Mouse (Mus musculus) heart, embryonic 15.5 days (tissue): ENCODE results near the gene Ift80. TPM values are rescaled to one million over a fixed set of nuclear protein-coding genes. Genes with fewer than 3 reads are reported as not detected.
"Not testable (repeated sequence)": the region's sequence is repeated elsewhere in the genome, so short reads cannot be mapped to it uniquely, and the experiment has no call there.

ENCODE experiments used
- ATAC-seq: fragments of 200-750 bp; cut with Nextera tagmentation; replicated peaks from 2 replicates; pipeline ENCODE4 v1.8.0; 2017; ENCODE audit warnings: low read depth, moderate TSS enrichment; ENCODE audit not compliant: insufficient number of reproducible peaks, insufficient read depth, low FRiP score
- H3K27ac ChIP-seq: fragments of 300-500 bp; sonication (generic); 2 replicates; pipeline ENCODE4 v1.5.1; 2015; ENCODE audit warnings: mild to moderate bottlenecking, inconsistent platforms
- H3K27me3 ChIP-seq: fragments of 300-500 bp; sonication (generic); 2 replicates; pipeline ENCODE4 v1.6.1; 2015; ENCODE audit warnings: inconsistent platforms
- H3K36me3 ChIP-seq: fragments of 300-500 bp; sonication (generic); 2 replicates; pipeline ENCODE4 v1.6.1; 2015; ENCODE audit warnings: mild to moderate bottlenecking, inconsistent platforms
- H3K4me1 ChIP-seq: fragments of 300-500 bp; sonication (generic); replicated peaks from 2 replicates; pipeline ENCODE4 v1.6.1; 2015; ENCODE audit warnings: inconsistent platforms
- H3K4me2 ChIP-seq: fragments of 300-500 bp; sonication (generic); 2 replicates; pipeline ENCODE4 v1.6.1; 2015; ENCODE audit warnings: inconsistent platforms, mild to moderate bottlenecking, moderate library complexity
- H3K4me3 ChIP-seq: fragments of 300-500 bp; sonication (generic); 2 replicates; pipeline ENCODE4 v1.5.1; 2015; ENCODE audit warnings: mild to moderate bottlenecking, inconsistent platforms
- H3K9ac ChIP-seq: fragments of 300-500 bp; sonication (generic); 2 replicates; pipeline ENCODE4 v1.6.1; 2015; ENCODE audit warnings: mild to moderate bottlenecking, inconsistent platforms
- H3K9me3 ChIP-seq: fragments of 300-500 bp; sonication (generic); replicated peaks from 2 replicates; pipeline ENCODE4 v1.6.1; 2016; ENCODE audit warnings: inconsistent platforms
- WGBS: fragments of 180-500 bp; shearing (Covaris S2); methylation state at CpG from one replicate; pipeline ENCODE4 v1.1.7; 2015; ENCODE audit warnings: mixed read lengths; 5-methylcytosine and 5-hydroxymethylcytosine counted together
- polyA plus RNA-seq: library from polyadenylated mRNA; unstranded; fragments of >200 nt; fragmentation: Nextera tagmentation; extraction: Ambion mirVana; gene quantifications from 2 replicates; pipeline ENCODE4 v1.2.1, GENCODE M21; 2015

The Ift80 gene
- polyA plus RNA-seq, 1 experiment from 2014 or later = 8.4 TPM

DNA sequence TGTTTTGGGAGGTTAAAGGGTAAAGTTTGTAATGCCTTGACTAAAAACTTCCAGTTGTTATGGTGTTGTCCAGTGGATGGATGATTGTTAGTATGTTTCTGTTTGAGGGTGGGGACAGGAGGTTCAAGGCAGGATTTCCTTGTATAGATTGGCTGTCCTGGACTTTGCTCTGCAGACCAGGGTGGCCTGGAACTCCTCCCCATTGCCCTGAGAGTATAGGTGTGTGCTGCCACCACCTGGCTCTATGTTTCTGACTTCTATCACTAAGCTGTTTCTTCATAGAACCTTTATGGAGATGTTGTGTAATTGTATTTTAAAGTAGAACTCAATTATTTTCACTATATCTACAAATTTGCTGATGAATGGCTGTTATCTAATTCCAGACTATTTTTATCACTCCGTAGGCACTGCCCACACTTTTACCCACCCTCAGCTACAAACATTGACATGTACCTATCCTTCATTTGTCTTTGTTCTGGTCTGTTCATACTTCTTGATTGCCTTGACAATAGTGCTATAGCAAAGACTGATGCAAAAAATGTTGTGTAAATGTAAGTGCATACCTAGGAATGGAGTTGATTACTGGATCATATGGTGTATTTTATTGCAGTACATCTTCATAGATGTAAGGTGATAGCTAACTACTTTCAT is 21.9 kb upstream of the Ift80 start:
- H3K27me3 ChIP-seq = no peaks in the 10 kb centered on the region
- no peak for ATAC-seq
- no peaks in the 10 kb centered on the region for H3K4me1 ChIP-seq
- no peak overlapping the region for H3K27ac ChIP-seq
- no peak overlapping the region for H3K4me2 ChIP-seq
- no peak overlapping the region for H3K4me3 ChIP-seq
- peaks cover 77% of the 10 kb centered on the region for H3K36me3 ChIP-seq
- H3K9ac ChIP-seq = no peak overlapping the region
- no peaks in the 10 kb centered on the region for H3K9me3 ChIP-seq
- WGBS = 65% methylated on average over 1 of the region's 1 CpGs

DNA sequence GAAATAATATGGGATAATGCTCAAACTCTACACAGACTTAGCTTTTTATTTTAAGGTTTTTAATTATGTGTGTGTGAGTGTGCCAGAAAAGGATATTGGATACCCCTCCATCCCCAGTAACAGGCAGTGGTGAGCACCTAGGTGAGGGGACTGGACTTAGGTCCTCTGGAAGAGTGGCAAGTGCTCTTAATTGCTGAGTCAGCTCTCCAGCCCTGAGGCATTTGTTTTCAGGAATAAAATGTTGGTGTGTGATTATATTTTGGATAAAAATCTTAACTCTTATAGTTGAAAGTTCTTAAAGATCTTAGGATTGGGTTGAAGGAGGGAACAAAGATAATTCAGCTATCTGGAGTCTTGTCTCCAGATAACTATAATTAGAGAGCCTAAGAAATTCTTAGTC is 16.4 kb upstream of the Ift80 start:
- H3K9ac ChIP-seq = no peak overlapping the region
- H3K36me3 ChIP-seq = peaks cover 70% of the 10 kb centered on the region
- H3K4me2 ChIP-seq = no peak overlapping the region
- no peak overlapping the region for H3K27ac ChIP-seq
- ATAC-seq = no peak
- no peaks in the 10 kb centered on the region for H3K27me3 ChIP-seq
- no peaks in the 10 kb centered on the region for H3K9me3 ChIP-seq
- H3K4me1 ChIP-seq = no peaks in the 10 kb centered on the region
- no peak overlapping the region for H3K4me3 ChIP-seq

DNA sequence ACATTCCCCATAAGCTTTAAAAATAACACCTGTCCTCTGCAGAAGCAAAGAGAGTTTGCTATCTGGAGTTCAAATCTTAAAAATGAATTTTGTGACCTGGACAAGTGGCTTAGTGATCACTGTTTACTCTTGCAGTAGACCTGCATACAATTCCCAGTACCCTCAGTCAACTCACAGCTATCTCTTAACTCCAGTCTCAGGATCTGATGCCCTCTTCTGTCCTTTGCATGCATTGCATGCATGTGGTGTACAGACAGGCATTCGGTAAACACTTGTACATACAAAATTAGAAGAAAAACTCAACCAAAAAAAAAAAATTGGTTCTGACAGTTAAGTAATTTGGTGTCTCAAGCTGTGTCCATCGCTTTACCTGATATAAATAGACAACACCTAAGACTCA is 15.9 kb upstream of the Ift80 start:
- no peaks in the 10 kb centered on the region for H3K4me1 ChIP-seq
- H3K4me3 ChIP-seq = no peak overlapping the region
- 93% methylated on average over 2 of the region's 2 CpGs for whole genome bisulfite sequencing
- H3K27ac ChIP-seq = no peak overlapping the region
- no peaks in the 10 kb centered on the region for H3K27me3 ChIP-seq
- no peaks in the 10 kb centered on the region for H3K9me3 ChIP-seq
- H3K36me3 ChIP-seq = peaks cover 66% of the 10 kb centered on the region
- no peak overlapping the region for H3K9ac ChIP-seq
- no peak for ATAC-seq
- no peak overlapping the region for H3K4me2 ChIP-seq

GRCm38 (mm10) chr3:69018635-69019034 is 14.3 kb upstream of the Ift80 start:
- peaks cover 57% of the 10 kb centered on the region for H3K36me3 ChIP-seq
- H3K4me1 ChIP-seq, H3K4me2 ChIP-seq, ATAC-seq, H3K9ac ChIP-seq, H3K27me3 ChIP-seq, H3K4me3 ChIP-seq, H3K27ac ChIP-seq, H3K9me3 ChIP-seq: not testable (repeated sequence)
- WGBS = 94% methylated on average over 2 of the region's 2 CpGs

DNA sequence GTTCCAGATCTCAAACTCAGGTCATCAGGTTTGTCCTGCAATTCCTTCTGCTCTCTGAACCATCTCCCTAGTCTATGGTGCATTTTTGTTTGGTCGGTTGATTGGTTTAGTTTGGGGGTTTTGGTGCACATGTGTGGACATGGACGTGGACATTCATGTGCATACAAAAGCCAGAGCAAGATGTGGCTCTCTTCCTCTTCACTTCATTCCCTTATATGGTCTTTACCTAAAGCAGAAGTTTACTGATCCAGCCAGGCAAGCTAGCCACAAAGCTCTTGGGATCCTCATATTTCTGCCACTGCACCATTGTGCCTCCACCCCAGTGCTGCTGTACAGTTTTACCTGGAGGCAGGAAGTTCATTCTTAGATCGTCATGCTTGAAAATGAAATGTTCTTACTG is 12.8 kb upstream of the Ift80 start:
- Histone ChIP-seq H3K9ac (no peak overlapping the region), H3K4me1 (no peaks in the 10 kb centered on the region), H3K4me3 (no peak overlapping the region), H3K9me3 (no peaks in the 10 kb centered on the region), H3K4me2 (no peak overlapping the region), H3K36me3 (peaks cover 49% of the 10 kb centered on the region), H3K27ac (no peak overlapping the region), H3K27me3 (no peaks in the 10 kb centered on the region)
- 86% methylated on average over 3 of the region's 3 CpGs for WGBS
- ATAC-seq = no peak

DNA sequence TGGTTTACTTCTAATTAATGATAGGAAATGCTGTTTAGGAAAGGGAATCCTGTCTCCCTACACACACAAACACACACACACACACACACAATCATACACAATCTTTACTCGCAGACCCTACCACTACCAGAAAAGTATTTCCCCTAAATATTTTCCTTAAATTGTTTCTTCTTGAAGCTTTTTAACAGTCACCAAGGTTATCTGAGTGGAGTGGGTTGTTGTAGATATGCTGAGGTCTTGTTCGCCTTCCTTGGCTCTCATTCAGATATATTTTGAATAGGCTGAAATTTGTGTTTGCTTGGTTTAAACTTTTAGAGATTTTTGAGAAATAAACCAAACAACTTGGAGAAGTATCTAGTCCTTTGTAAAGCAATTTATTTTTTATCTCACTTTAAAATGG is 4.5 kb upstream of the Ift80 start:
- peaks cover 11% of the 10 kb centered on the region for H3K4me1 ChIP-seq
- H3K4me2 ChIP-seq = peak overlapping the region; percentile 34; the same call in 1 of the 2 replicates
- ATAC-seq = no peak
- no peak overlapping the region for H3K27ac ChIP-seq
- no peaks in the 10 kb centered on the region for H3K9me3 ChIP-seq
- WGBS = 41% methylated on average over 2 of the region's 2 CpGs
- 0 out of 2 replicates have a peak overlapping the region, but pooled peaks have one; percentile 15 for H3K4me3 ChIP-seq
- H3K27me3 ChIP-seq = no peaks in the 10 kb centered on the region
- peaks cover 6% of the 10 kb centered on the region for H3K36me3 ChIP-seq
- H3K9ac ChIP-seq = no peak overlapping the region

- no peaks in the 10 kb centered on the region for H3K27me3 ChIP-seq
- no peaks in the 10 kb centered on the region for H3K9me3 ChIP-seq
- peak overlapping the region; percentile 91 for H3K9ac ChIP-seq
- H3K4me1 ChIP-seq = peaks cover 15% of the 10 kb centered on the region
- peak overlapping the region; percentile 93 for H3K4me3 ChIP-seq
- 2% methylated on average over 21 of the region's 21 CpGs for WGBS
- peak overlapping the region; percentile 82 for H3K4me2 ChIP-seq
- no peak for ATAC-seq
- no peaks in the 10 kb centered on the region for H3K36me3 ChIP-seq
- H3K27ac ChIP-seq = peak overlapping the region; percentile 96
These were observed 1.9 kb upstream of the Ift80 start for GRCm38 (mm10) chr3:69006246-69006760.

DNA sequence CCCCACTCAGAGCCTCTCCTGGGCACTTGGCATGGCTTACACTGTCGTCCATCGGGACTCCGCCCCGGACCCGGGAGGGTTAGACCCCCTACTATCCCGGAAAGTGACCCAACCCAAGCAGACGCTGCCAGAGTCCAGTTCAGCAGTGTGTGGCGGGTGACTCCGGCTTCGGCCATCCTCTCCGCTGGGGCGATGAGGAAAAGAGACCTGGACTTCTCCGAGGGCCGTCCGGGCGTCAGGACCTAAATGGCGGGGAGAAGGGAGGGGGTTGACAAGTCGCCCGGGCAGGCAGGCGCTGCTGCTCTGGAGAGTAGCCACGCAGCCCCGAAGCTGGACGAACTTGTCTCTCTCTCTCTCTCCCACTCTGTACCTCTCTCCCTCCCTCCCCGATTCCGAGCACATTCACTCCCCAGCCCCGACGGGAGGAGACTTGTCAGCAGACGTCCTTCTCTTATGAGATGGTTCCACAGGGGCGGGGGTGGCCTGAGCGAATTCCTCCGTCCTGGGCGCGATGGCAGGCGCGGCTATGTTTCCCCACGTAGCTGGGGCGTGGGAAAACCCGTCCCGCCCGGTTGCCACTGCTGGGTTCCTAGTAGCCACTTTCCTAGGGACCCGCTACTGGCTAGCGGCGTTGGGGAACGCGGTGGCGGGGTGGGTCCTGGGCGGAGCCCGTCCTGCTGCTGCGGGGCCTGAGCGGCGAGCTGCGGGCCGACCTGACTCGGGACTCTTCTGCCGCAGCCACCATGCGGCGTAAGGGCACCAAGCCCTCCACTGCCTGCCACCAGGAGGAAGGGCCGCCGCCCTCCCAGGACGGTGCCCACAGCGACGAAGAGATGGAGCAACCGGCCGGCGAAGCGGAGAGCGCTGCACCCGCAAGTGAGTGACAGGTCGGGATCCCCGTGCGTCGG is 1.2 kb upstream of the Ift80 start:
- Histone ChIP-seq H3K36me3 (no peaks in the 10 kb centered on the region), H3K4me1 (peaks cover 15% of the 10 kb centered on the region), H3K27ac (peak overlapping the region; percentile 96), H3K27me3 (no peaks in the 10 kb centered on the region), H3K4me3 (peak overlapping the region; percentile 93), H3K9me3 (no peaks in the 10 kb centered on the region), H3K9ac (peak overlapping the region; percentile 91), H3K4me2 (peak overlapping the region; percentile 82)
- peak; percentile 68 for ATAC-seq
- whole genome bisulfite sequencing = under 1% methylated on average over 72 of the region's 72 CpGs

DNA sequence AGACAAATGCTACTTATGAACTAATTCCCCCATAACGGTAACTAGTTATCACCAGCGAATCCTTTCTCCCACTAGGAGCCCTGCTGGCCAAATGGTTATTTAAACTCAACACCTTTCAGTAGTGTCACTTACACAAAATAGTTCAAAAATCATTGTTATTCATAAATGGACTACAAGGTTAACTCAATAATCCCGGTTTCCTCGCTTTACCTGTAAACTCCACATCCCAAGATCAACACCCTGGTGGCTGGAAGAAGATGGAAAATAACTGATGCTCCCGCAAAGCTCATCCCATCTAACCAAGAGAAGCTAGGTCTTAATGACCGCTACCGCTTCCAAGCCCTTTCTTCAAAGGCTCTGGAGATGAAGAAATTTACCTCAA is 324 bp downstream of the Ift80 start:
- Histone ChIP-seq H3K27me3 (no peaks in the 10 kb centered on the region), H3K27ac (peak overlapping the region; percentile 96), H3K4me3 (peak overlapping the region; percentile 93), H3K4me1 (peaks cover 15% of the 10 kb centered on the region), H3K36me3 (no peaks in the 10 kb centered on the region), H3K9me3 (no peaks in the 10 kb centered on the region), H3K9ac (peak overlapping the region; percentile 60), H3K4me2 (peak overlapping the region; percentile 73)
- WGBS = 0% methylated on average over 7 of the region's 7 CpGs
- no peak for ATAC-seq

DNA sequence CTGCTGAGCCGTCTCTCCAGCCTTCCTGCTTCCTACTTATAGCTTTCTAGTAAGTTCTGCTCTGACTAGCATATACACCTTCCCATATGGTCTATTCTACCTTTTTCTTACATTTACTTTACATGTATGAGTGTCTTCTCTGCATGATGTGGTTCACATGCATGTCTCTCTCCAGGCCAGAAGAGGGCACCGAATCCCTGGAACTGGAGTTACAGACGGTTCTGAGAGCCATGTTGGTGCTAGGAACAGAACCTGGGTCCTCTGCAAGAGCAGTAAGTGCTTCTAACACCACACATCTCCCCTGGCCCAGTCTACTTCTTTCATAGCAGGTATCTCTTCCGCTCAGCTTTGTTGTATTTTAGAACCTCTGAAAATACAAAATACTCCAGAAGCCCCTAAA is 1.6 kb downstream of the Ift80 start:
- H3K27me3 ChIP-seq = no peaks in the 10 kb centered on the region
- H3K9me3 ChIP-seq = no peaks in the 10 kb centered on the region
- no peak overlapping the region for H3K27ac ChIP-seq
- no peaks in the 10 kb centered on the region for H3K36me3 ChIP-seq
- no peak overlapping the region for H3K4me3 ChIP-seq
- peaks cover 12% of the 10 kb centered on the region for H3K4me1 ChIP-seq
- no peak overlapping the region for H3K9ac ChIP-seq
- ATAC-seq = no peak
- 86% methylated on average over 4 of the region's 4 CpGs for WGBS
- H3K4me2 ChIP-seq = no peak overlapping the region

DNA sequence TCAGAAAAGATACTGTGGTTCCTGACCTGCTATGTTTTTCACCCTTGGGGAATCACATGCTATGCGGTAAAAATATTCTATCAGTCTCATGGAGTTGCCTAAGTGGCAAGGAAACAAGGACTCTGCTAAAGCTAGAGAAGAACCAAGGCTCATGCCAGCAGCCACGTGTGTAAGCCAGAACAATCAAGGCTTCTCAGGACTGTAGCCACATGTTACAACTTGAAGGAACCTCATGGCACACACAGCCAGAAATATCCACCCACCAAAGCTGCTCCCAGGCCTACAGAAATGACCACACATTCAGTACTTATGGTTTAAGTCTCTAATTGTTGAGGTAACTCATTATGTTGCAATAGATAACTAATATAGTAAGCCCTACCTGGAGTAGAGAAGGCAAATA is 17.8 kb downstream of the Ift80 start:
- no peak for ATAC-seq
- H3K9ac ChIP-seq = no peak overlapping the region
- H3K4me2 ChIP-seq = no peak overlapping the region
- H3K27ac ChIP-seq = no peak overlapping the region
- 83% methylated on average over 2 of the region's 2 CpGs for whole genome bisulfite sequencing
- H3K4me1 ChIP-seq = no peaks in the 10 kb centered on the region
- no peak overlapping the region for H3K4me3 ChIP-seq
- H3K27me3 ChIP-seq = no peaks in the 10 kb centered on the region
- no peaks in the 10 kb centered on the region for H3K9me3 ChIP-seq
- H3K36me3 ChIP-seq = no peaks in the 10 kb centered on the region; the same call in 1 of the 2 replicates
